Mouse (Mus musculus) myocyte (in vitro differentiated cells): ENCODE data around the gene Zfp764.
"Not testable (repeated sequence)": the region's sequence is repeated elsewhere in the genome, so short reads cannot be mapped to it uniquely, and the experiment has no call there.

Experiments used
- E2F4 ChIP-seq: IDR thresholded peaks from one replicate; pipeline ENCODE4 v1.6.1; 2011; ENCODE audit warnings: mild to moderate bottlenecking, control low read depth, moderate library complexity; ENCODE audit not compliant: insufficient read depth
- MAX ChIP-seq: IDR thresholded peaks from one replicate; pipeline ENCODE4 v1.6.1; 2011; ENCODE audit warnings: low read depth, mild to moderate bottlenecking, control low read depth
- MYOG ChIP-seq, 3 experiments: IDR thresholded peaks; one replicate each; pipeline ENCODE4 v1.6.1; 2011; ENCODE audit warnings: control low read depth in 2 of 3, low read depth in 2 of 3, mild to moderate bottlenecking in 2 of 3; ENCODE audit not compliant: insufficient read length in 2 of 3, control insufficient read depth in 1 of 3, insufficient read depth in 1 of 3
- POLR2A ChIP-seq: IDR thresholded peaks from one replicate; pipeline ENCODE4 v1.6.1; 2011; ENCODE audit warnings: low read depth, mild to moderate bottlenecking, control low read depth, moderate library complexity; ENCODE audit not compliant: insufficient read length
- POLR2AphosphoS2 ChIP-seq: IDR thresholded peaks from one replicate; pipeline ENCODE4 v1.6.1; 2011; ENCODE audit warnings: low read depth, control low read depth; ENCODE audit not compliant: insufficient read length
- SRF ChIP-seq: IDR thresholded peaks from one replicate; pipeline ENCODE4 v1.6.1; 2011; ENCODE audit warnings: low read depth; ENCODE audit not compliant: control insufficient read depth, insufficient read length
- TCF12 ChIP-seq: IDR thresholded peaks from one replicate; pipeline ENCODE4 v1.6.1; 2011; ENCODE audit warnings: mild to moderate bottlenecking, control low read depth; ENCODE audit not compliant: poor library complexity, insufficient read depth, severe bottlenecking
- TCF3 ChIP-seq: IDR thresholded peaks from one replicate; pipeline ENCODE4 v1.6.1; 2011; ENCODE audit warnings: low read depth, control low read depth; ENCODE audit not compliant: insufficient read length
- USF1 ChIP-seq: IDR thresholded peaks from one replicate; pipeline ENCODE4 v1.6.1; 2011; ENCODE audit warnings: low read depth, mild to moderate bottlenecking, control low read depth, moderate library complexity

DNA sequence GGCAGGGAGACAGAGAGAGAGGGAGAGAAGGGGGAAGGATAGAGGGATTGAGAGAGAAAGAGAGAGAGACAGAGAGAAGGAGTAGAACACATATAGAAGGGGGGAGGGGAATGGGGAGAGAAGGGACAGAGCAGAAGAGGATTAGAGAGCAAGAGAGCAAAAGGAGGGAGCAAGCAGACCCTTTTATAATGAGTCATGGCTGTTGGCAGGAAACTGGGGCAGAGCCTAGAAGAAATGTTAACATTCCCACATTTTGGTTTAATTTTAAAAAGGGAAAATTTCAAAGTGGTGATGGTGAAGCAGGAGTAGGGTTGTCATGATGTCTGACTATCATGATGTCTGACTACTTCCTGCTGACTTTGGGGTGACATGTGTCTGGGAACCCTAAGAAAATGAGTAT lies 18.4 kb downstream of the Zfp764 start:
- not testable (repeated sequence) for TF ChIP-seq POLR2A; MAX; MYOG (IDR thresholded peaks at IDR 0.05; ENCODE audit: control insufficient read depth in 1 of 3, insufficient read depth in 1 of 3, insufficient read length in 2 of 3, low read depth in 2 of 3); POLR2AphosphoS2; E2F4; USF1; TCF12; TCF3; SRF
